Mouse (Mus musculus) right cerebral cortex, postnatal 36 days (tissue): ENCODE results near the gene Stx6.

ENCODE experiments used
- DNase-seq, 2 experiments: peaks; one replicate each; pipeline ENCODE4 v3.0.0; 2022; ENCODE audit warnings: low spot score in 2 of 2, mixed read lengths in 1 of 2

Stx6 gene

GRCm38 (mm10) chr1:155158141-155158969 is at the start of gene Stx6:
Gene Stx6, plus strand, starts transcription at chr1:155158715.
- DNase-seq = peak; percentile 96

GRCm38 (mm10) chr1:155109387-155110350 is 48.8 kb upstream of the Stx6 start:
- no peak for DNase-seq

- no peak for DNase-seq
These were observed 47.0 kb upstream of the Stx6 start for GRCm38 (mm10) chr1:155111491-155111890.

- no peak for DNase-seq
These were observed 46.4 kb upstream of the Stx6 start for GRCm38 (mm10) chr1:155112118-155112517.

GRCm38 (mm10) chr1:155112875-155113274 is 45.6 kb upstream of the Stx6 start:
- no peak for DNase-seq

- DNase-seq = no peak
These were observed 44.6 kb upstream of the Stx6 start for GRCm38 (mm10) chr1:155113946-155114345.

GRCm38 (mm10) chr1:155119719-155120118 is 38.8 kb upstream of the Stx6 start:
- no peak for DNase-seq

- peak; percentile 14 to 26 for DNase-seq
These were observed 36.3 kb upstream of the Stx6 start for GRCm38 (mm10) chr1:155121977-155122939.

- DNase-seq = no peak
These were observed 34.1 kb upstream of the Stx6 start for GRCm38 (mm10) chr1:155124397-155124796.

- no peak for DNase-seq
These were observed 31.8 kb upstream of the Stx6 start for GRCm38 (mm10) chr1:155126716-155127115.

- DNase-seq = no peak
These were observed 31.0 kb upstream of the Stx6 start for GRCm38 (mm10) chr1:155127429-155127934.

GRCm38 (mm10) chr1:155134866-155135265 is 23.6 kb upstream of the Stx6 start:
- no peak for DNase-seq

- DNase-seq = no peak
These were observed 19.7 kb upstream of the Stx6 start for GRCm38 (mm10) chr1:155138795-155139194.

GRCm38 (mm10) chr1:155140076-155140475 is 18.4 kb upstream of the Stx6 start:
- peak in 1 of 2 experiments; percentile 28 for DNase-seq

GRCm38 (mm10) chr1:155145620-155146019 is 12.9 kb upstream of the Stx6 start:
- DNase-seq = no peak

GRCm38 (mm10) chr1:155146572-155146980 is 11.9 kb upstream of the Stx6 start, which contains the start of gene Mr1:
Gene Mr1, minus strand, starts transcription at chr1:155146814.
- no peak for DNase-seq

GRCm38 (mm10) chr1:155147228-155147627 is 11.3 kb upstream of the Stx6 start:
- no peak for DNase-seq

- no peak for DNase-seq
These were observed 9.1 kb upstream of the Stx6 start for GRCm38 (mm10) chr1:155149403-155149802.

GRCm38 (mm10) chr1:155150821-155151220 is 7.7 kb upstream of the Stx6 start:
- no peak for DNase-seq

GRCm38 (mm10) chr1:155153906-155154305 is 4.6 kb upstream of the Stx6 start:
- DNase-seq = no peak

GRCm38 (mm10) chr1:155158970-155159484 is 512 bp downstream of the Stx6 start:
- peak; percentile 50 to 53 for DNase-seq
